Mouse (Mus musculus) layer of hippocampus, adult 9-11 months (tissue): ENCODE measurements around the gene Pmpcb.
A peak's percentile ranks its signal among the peaks of the same experiment; 100 is the strongest.
"Not testable (repeated sequence)": the region's sequence is repeated elsewhere in the genome, so short reads cannot be mapped to it uniquely, and the experiment has no call there.

Experiments used
- DNase-seq: peaks from one replicate; pipeline ENCODE4 v3.0.0; 2022

The Pmpcb gene

DNA sequence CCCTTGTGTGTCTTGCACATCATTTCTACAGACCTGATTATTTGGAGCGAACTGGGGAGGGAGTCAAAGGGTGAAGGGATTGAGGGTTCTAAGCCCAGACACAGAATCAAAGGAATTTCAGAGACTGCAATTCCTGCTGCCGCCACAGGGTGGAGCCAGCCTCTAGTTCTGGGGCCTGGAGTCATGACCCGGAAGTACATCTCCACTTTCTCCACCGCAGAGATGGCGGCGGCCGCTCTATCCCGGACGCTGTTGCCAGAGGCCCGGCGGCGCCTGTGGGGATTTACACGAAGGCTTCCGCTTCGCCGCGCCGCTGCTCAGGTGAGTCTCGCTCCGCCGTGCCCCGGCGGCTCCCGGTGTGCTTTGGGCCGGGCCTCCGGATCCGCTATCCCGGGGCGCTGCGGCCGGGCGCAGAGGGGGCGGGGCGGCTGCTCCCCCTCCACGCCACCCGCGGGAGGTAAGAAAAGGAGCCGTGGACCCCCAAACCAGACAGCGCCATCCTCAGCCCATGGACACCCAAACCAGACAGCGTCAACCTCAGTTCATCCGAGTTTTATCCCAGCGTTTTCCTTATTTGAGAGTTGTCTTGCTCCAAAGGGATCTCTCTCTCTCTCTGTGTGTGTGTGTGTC is at the start of gene Pmpcb:
Pmpcb (plus strand) TSS at position 186 of the 630 bp plus-strand sequence.
- peak; percentile 89 for DNase-seq

- no peak for DNase-seq
These were observed 44.7 kb upstream of the Pmpcb start for GRCm38 (mm10) chr5:21692230-21692629.

- DNase-seq = no peak
These were observed 43.5 kb upstream of the Pmpcb start for GRCm38 (mm10) chr5:21693372-21693870.

GRCm38 (mm10) chr5:21694854-21695490 is 42.0 kb upstream of the Pmpcb start:
- no peak for DNase-seq

DNA sequence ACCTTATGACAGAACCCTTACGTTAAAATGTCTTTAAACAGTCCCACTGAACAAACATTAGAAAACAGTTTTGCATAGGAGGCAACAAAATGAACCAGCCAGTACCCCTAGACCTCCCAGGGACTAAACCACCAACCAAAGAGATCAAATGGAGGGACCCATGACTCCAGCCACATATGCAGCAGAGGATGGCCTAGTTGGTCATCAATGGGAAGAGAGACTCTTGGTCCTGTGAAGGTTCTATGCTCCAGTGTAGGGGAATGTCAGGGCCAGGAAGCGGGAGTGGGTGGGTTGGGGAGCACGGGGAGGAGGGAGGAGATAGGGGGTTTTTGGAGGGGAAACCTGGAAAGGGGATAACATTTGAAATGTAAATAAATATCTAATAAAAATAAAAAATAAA is 37.4 kb upstream of the Pmpcb start:
- not testable (repeated sequence) for DNase-seq

- no peak for DNase-seq
These were observed 36.6 kb upstream of the Pmpcb start for GRCm38 (mm10) chr5:21700272-21700821.

- no peak for DNase-seq
These were observed 36.0 kb upstream of the Pmpcb start for GRCm38 (mm10) chr5:21700934-21701333.

DNA sequence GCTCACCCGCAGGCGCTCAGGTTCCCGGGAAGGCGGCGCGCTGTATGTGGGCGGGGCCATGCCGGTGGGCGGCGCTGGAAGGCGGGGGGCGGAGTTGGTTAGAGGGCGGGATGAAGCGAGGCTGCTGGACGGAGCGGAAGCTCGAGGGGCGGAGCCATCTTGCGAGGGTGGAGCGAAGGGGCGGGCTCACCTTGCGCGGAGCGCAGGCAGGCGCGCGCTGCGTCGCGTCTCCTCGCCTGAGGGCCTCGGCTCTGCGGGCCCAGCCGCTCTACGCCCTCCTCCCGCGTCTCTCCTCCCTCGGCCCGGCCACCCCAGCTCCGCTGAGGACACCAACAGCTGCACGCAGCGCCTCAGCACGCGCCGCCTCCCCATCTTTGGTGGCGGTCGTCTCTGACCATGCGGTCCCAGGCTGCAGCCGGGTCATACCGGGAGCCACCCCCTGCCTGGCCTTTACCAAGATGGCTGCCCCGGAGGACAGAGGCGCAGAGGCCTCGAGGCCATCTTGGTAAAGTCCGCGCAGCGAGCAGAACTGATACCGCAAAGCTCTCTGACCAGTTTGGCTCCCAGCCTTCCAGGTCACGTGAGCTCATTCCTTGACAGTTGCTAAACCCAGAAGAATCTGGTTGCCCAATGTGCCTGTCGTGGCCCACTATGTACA is 35.5 kb upstream of the Pmpcb start, which contains the start of gene Napepld:
Napepld (minus strand) TSS at position 46 of the 658 bp plus-strand sequence.
- DNase-seq = peak; percentile 97

- no peak for DNase-seq
These were observed 35.0 kb upstream of the Pmpcb start for GRCm38 (mm10) chr5:21702009-21702364.

GRCm38 (mm10) chr5:21702873-21703475 is 34.0 kb upstream of the Pmpcb start:
- no peak for DNase-seq

- DNase-seq = no peak
These were observed 33.2 kb upstream of the Pmpcb start for GRCm38 (mm10) chr5:21703708-21704107.

- no peak for DNase-seq
These were observed 30.4 kb upstream of the Pmpcb start for GRCm38 (mm10) chr5:21706546-21706945.

DNA sequence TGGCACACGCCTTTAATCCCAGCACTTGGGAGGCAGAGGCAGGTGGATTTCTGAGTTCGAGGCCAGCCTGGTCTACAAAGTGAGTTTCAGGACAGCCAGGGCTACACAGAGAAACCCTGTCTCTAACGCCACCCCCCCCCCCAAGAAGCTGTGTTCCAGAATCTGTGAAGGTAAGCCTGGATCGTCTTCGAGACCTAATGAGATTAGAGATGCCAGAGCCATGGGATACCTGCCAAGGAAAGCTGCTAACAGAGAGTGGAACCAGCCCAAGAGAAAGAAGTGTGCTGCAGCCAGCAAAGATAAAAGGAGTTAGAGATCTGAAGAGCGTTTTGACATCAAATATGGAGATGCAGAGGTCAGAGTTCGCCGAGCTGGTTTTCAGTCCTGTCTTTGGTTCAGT is 28.9 kb upstream of the Pmpcb start:
- not testable (repeated sequence) for DNase-seq

DNA sequence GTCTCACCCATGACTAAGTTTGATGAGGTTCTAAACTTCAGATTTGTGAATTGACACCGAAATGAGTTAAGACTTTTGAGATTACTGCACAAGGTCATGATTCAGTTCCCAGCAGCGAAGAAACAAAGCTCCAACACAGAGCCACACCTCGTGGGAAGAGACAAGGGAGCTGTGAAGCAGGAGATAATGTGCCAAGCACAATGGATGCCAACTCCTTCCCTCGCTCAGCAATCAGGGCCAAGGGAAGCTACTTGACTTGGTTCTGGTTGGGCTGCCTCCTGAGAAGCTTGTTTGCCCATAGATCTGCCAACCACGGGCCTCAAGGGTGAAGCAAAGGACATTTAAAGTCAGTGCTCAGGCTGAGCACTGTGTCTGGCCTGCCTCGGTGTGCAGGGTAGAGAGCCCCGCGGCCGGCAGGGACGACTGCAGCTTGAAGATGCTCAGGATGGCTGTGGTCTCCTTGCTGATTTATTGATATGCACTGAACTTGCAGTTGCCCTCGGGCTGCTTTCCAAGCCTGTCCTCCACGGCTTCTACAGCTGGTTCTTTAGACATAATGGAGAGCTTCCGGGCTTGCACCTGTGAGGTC is 24.7 kb upstream of the Pmpcb start:
- DNase-seq = no peak

- no peak for DNase-seq
These were observed 22.5 kb upstream of the Pmpcb start for GRCm38 (mm10) chr5:21714447-21714846.

GRCm38 (mm10) chr5:21717165-21717715 is 19.7 kb upstream of the Pmpcb start:
- DNase-seq = no peak

GRCm38 (mm10) chr5:21718546-21718945 is 18.4 kb upstream of the Pmpcb start:
- DNase-seq = no peak

DNA sequence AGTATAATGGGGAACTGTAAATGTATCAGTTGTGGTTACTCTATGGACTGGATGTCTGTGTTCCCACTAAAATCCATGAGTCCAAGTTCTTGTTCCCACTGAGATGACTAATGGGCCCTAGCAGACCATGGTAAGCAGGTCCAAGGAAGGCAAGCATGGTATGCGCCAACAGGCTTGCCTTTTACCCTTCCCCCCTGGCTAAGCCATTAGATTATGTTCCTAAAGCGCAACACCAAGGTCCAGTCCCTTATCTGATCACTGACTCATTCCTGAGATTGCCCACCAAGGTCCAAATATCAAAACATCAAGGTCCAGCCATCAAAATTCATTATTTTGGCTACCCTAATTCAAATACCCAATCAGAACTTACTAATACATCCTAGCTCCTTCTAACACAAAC is 17.7 kb upstream of the Pmpcb start:
- DNase-seq = no peak

GRCm38 (mm10) chr5:21724427-21724826 is 12.5 kb upstream of the Pmpcb start:
- DNase-seq = no peak

GRCm38 (mm10) chr5:21724872-21725271 is 12.1 kb upstream of the Pmpcb start:
- DNase-seq = no peak

- DNase-seq = no peak
These were observed 7.8 kb upstream of the Pmpcb start for GRCm38 (mm10) chr5:21729107-21729506.

- no peak for DNase-seq
These were observed 4.6 kb upstream of the Pmpcb start for GRCm38 (mm10) chr5:21732177-21732911.
